Mouse (Mus musculus): ENCODE measurements around the gene Bcap29. TPM values are rescaled to one million over a fixed set of nuclear protein-coding genes. Genes with fewer than 3 reads are reported as not detected.
A peak's percentile ranks its signal among the peaks of the same experiment; 100 is the strongest.

Bcap29 gene
- polyA plus RNA-seq (2015; fragmentation: Nextera tagmentation; extraction: Ambion mirVana): 29.6 and 30.0 TPM in 2 replicates

- WGBS: 2% methylated on average over 67 of the region's 73 CpGs
- Histone ChIP-seq H3K27me3 (replicated peaks; ENCODE audit: control insufficient read depth, insufficient read depth, low read length) (no peaks in the 10 kb centered on the region), H3K36me3 (ENCODE audit: control insufficient read depth, insufficient read depth) (0 out of 2 replicates have a peak, but pooled peaks cover 6% of the 10 kb centered on the region), H3K4me3 (ENCODE audit: low read depth, low read length) (peak within 1 kb of the TSS; percentile 62), H3K4me1 (replicated peaks; ENCODE audit: control insufficient read depth, insufficient read depth, low read length) (peaks cover 7% of the 10 kb centered on the region), H3K27ac (ENCODE audit: low read depth, low read length) (peak within 1 kb of the TSS; percentile 62), H3K9me3 (ENCODE audit: control insufficient read depth) (no peaks in the 10 kb centered on the region), H3K9ac (ENCODE audit: low read depth, low read length) (peak within 1 kb of the TSS; percentile 76), H3K4me2 (replicated peaks; ENCODE audit: low read depth) (peak within 1 kb of the TSS; percentile 83)
- 0 out of 2 replicates have a peak, but pooled peaks have one; percentile 3 for TF ChIP-seq CTCF (IDR thresholded peaks at IDR 0.05; ENCODE audit: low read depth)
- ATAC-seq: peak; percentile 95
These were observed at the start of gene Bcap29 for GRCm38 (mm10) chr12:31634343-31635239. Gene Bcap29, minus strand, starts transcription at chr12:31634658.

GRCm38 (mm10) chr12:31667187-31667586 is 32.7 kb upstream of the Bcap29 start:
- no peaks in the 10 kb centered on the region for H3K9me3 ChIP-seq (ENCODE audit: control insufficient read depth)
- no peak overlapping the region for H3K27ac ChIP-seq (ENCODE audit: low read depth, low read length)
- H3K4me1 ChIP-seq (replicated peaks; ENCODE audit: control insufficient read depth, insufficient read depth, low read length): no peaks in the 10 kb centered on the region
- no peak overlapping the region for H3K4me2 ChIP-seq (replicated peaks; ENCODE audit: low read depth)
- no peaks in the 10 kb centered on the region for H3K27me3 ChIP-seq (replicated peaks; ENCODE audit: control insufficient read depth, insufficient read depth, low read length)
- WGBS: 70% methylated on average over 3 of the region's 3 CpGs
- ATAC-seq: no peak
- TF ChIP-seq CTCF (IDR thresholded peaks at IDR 0.05; ENCODE audit: low read depth): no peak
- H3K36me3 ChIP-seq (ENCODE audit: control insufficient read depth, insufficient read depth): peaks cover 51% of the 10 kb centered on the region
- H3K4me3 ChIP-seq (ENCODE audit: low read depth, low read length): no peak overlapping the region
- no peak overlapping the region for H3K9ac ChIP-seq (ENCODE audit: low read depth, low read length)

- no peak overlapping the region for H3K9ac ChIP-seq (ENCODE audit: low read depth, low read length)
- H3K27ac ChIP-seq (ENCODE audit: low read depth, low read length): no peak overlapping the region
- H3K4me1 ChIP-seq (replicated peaks; ENCODE audit: control insufficient read depth, insufficient read depth, low read length): no peaks in the 10 kb centered on the region
- H3K9me3 ChIP-seq (ENCODE audit: control insufficient read depth): no peaks in the 10 kb centered on the region
- TF ChIP-seq CTCF (IDR thresholded peaks at IDR 0.05; ENCODE audit: low read depth): no peak
- ATAC-seq: no peak
- H3K36me3 ChIP-seq (ENCODE audit: control insufficient read depth, insufficient read depth): peaks cover 42% of the 10 kb centered on the region
- no peaks in the 10 kb centered on the region for H3K27me3 ChIP-seq (replicated peaks; ENCODE audit: control insufficient read depth, insufficient read depth, low read length)
- H3K4me2 ChIP-seq (replicated peaks; ENCODE audit: low read depth): no peak overlapping the region
- WGBS: 70% methylated on average over 6 of the region's 6 CpGs
- no peak overlapping the region for H3K4me3 ChIP-seq (ENCODE audit: low read depth, low read length)
These were observed 31.5 kb upstream of the Bcap29 start for GRCm38 (mm10) chr12:31665999-31666398.

DNA sequence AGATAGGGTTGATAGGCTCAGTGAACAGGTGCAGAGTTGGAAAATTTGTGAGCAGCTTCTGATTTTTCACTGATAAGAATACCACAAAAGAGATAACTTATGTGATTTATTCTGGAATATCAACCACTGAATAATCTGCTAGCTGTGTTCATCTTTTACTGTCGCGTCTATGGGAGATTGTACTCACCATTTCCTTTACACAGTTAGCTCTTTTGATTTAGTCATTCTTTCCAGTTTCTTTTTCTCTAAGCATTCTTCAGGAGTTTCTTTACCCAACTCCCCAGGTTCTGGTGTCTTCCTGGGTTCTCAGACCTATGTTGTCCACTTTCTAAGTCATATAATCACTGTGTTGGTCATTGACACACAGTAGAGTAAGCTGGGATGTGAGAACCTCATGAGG is 22.4 kb upstream of the Bcap29 start:
- 90% methylated on average over 2 of the region's 2 CpGs for WGBS
- H3K4me3 ChIP-seq (ENCODE audit: low read depth, low read length): no peak overlapping the region
- no peak for TF ChIP-seq CTCF (IDR thresholded peaks at IDR 0.05; ENCODE audit: low read depth)
- ATAC-seq: no peak
- no peaks in the 10 kb centered on the region for H3K36me3 ChIP-seq (ENCODE audit: control insufficient read depth, insufficient read depth)
- H3K9me3 ChIP-seq (ENCODE audit: control insufficient read depth): no peaks in the 10 kb centered on the region
- no peak overlapping the region for H3K9ac ChIP-seq (ENCODE audit: low read depth, low read length)
- no peaks in the 10 kb centered on the region for H3K4me1 ChIP-seq (replicated peaks; ENCODE audit: control insufficient read depth, insufficient read depth, low read length)
- H3K27me3 ChIP-seq (replicated peaks; ENCODE audit: control insufficient read depth, insufficient read depth, low read length): no peaks in the 10 kb centered on the region
- H3K4me2 ChIP-seq (replicated peaks; ENCODE audit: low read depth): no peak overlapping the region
- no peak overlapping the region for H3K27ac ChIP-seq (ENCODE audit: low read depth, low read length)

DNA sequence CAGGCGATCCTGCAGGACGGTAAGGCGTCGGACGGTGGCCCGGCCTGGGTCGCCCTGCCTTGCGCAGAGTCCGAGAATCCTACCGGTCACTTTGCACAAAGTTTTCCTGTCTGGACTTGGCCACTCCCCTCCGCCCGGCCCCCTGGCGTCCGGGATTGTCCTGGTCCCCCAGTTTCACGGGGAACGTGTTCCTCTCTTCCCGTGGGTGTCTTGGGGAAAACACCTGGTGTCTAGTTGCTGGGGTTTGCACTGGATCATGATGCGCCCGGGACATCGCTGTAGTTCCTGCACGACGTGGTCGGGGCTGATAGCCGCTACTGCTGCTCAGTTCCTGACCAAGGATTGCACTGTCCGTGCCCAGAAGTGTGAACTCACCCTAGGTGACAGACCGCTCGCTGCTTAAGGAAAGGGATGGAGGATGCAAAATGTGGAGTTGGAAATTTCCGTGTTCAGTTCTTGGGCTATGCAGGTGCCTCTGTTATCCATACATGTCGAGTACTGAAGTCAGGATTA is 20.6 kb upstream of the Bcap29 start:
- WGBS: under 1% methylated on average over 29 of the region's 29 CpGs
- Histone ChIP-seq H3K4me1 (replicated peaks; ENCODE audit: control insufficient read depth, insufficient read depth, low read length) (no peaks in the 10 kb centered on the region), H3K36me3 (ENCODE audit: control insufficient read depth, insufficient read depth) (no peaks in the 10 kb centered on the region), H3K9me3 (ENCODE audit: control insufficient read depth) (no peaks in the 10 kb centered on the region), H3K4me2 (replicated peaks; ENCODE audit: low read depth) (peak overlapping the region; percentile 75), H3K9ac (ENCODE audit: low read depth, low read length) (peak overlapping the region; percentile 81), H3K27ac (ENCODE audit: low read depth, low read length) (peak overlapping the region; percentile 88), H3K27me3 (replicated peaks; ENCODE audit: control insufficient read depth, insufficient read depth, low read length) (no peaks in the 10 kb centered on the region), H3K4me3 (ENCODE audit: low read depth, low read length) (peak overlapping the region; percentile 97)
- peak; percentile 71 for ATAC-seq
- TF ChIP-seq CTCF (IDR thresholded peaks at IDR 0.05; ENCODE audit: low read depth): peak; percentile 72

DNA sequence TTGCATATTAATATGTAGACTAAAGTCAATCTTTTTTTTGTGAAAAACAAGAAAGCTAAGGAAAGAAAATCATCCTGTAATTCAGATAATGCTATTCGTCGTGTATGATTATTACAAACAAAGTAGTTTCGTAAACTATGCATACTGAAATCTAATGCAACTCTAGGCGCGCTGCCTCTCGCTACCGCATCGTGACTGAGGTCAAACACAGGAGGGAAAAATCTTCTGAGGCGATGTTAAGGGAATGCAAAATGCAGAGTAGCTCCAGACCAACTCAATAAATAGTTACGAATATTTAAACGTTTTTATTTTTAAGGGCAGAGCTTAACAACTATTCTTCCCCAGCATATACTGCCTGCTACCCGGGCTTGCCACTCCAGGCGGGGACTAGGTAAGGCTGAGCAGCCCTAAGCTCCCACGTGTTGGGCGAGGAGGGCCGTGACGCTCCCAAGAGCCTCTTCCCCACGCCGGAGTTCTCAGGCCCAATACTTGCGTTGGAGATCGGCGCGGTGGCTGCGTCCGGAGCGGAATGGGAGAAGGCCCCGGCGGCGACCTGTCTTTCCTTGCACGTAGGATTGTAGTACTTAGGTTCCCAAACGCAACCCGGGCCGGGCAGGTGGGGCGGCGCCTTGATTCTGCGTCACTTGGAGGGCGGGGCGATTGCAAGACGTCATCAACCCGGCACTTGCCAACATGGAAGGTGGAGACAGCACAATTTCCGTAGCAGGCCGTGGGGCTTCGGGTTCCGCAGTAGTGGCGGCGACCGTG is 19.9 kb upstream of the Bcap29 start, which contains the start of the genes Dus4l and Cog5:
Dus4l (minus strand) TSS at position 630 of the 768 bp plus-strand sequence.
Cog5 (plus strand) TSS at position 673 of the 768 bp plus-strand sequence.
- peak within 1 kb of the TSS; percentile 97 for H3K4me3 ChIP-seq (ENCODE audit: low read depth, low read length)
- under 1% methylated on average over 47 of the region's 47 CpGs for WGBS
- no peaks in the 10 kb centered on the region for H3K4me1 ChIP-seq (replicated peaks; ENCODE audit: control insufficient read depth, insufficient read depth, low read length)
- H3K36me3 ChIP-seq (ENCODE audit: control insufficient read depth, insufficient read depth): no peaks in the 10 kb centered on the region
- peak within 1 kb of the TSS; percentile 75 for H3K4me2 ChIP-seq (replicated peaks; ENCODE audit: low read depth)
- H3K9me3 ChIP-seq (ENCODE audit: control insufficient read depth): no peaks in the 10 kb centered on the region
- TF ChIP-seq CTCF (IDR thresholded peaks at IDR 0.05; ENCODE audit: low read depth): no peak
- no peaks in the 10 kb centered on the region for H3K27me3 ChIP-seq (replicated peaks; ENCODE audit: control insufficient read depth, insufficient read depth, low read length)
- ATAC-seq: peak; percentile 96
- H3K27ac ChIP-seq (ENCODE audit: low read depth, low read length): peak within 1 kb of the TSS; percentile 88
- H3K9ac ChIP-seq (ENCODE audit: low read depth, low read length): peak within 1 kb of the TSS; percentile 81

Measured in intestine, postnatal 0 days (tissue).